Mouse (Mus musculus): ENCODE data around the gene Klhl23. TPM values are rescaled to one million over a fixed set of nuclear protein-coding genes. Genes with fewer than 3 reads are reported as not detected.
"Not testable (repeated sequence)": the region's sequence is repeated elsewhere in the genome, so short reads cannot be mapped to it uniquely, and the experiment has no call there.

Gene Klhl23
- 24.8 and 30.8 TPM in 2 replicates for polyA plus RNA-seq (2016; fragmentation: Nextera tagmentation; extraction: Ambion mirVana)

DNA sequence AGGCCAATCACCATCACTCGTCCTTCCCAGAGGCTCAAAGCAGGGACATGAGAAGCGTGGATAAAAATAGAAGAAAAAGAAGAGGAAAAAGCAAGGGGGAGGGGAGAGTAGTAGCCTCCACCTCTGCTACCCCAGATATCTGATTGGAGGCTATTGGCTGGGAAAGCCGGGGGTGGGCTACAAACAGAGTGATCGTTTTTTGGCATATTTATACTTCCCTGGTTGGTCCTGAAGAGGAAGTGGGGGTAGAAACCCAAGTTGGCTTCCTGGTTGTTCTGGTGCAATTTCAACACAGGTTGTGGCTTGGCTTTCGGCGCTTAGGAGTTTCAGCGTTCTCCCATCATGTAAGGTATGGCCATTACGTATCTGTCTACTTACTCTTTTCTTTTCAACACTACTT, at the start of gene Klhl23:
Gene Klhl23 (plus strand): TSS at position 234 of the 400 bp plus-strand sequence.
- Histone ChIP-seq H3K27me3 (ENCODE audit: low read depth, poor library complexity, severe bottlenecking) (no peaks in the 10 kb centered on the region), H3K4me3 (peak within 1 kb of the TSS; percentile 87), H3K4me1 (peaks cover 13% of the 10 kb centered on the region), H3K36me3 (peaks cover 21% of the 10 kb centered on the region), H3K9me3 (replicated peaks) (no peaks in the 10 kb centered on the region), H3K27ac (peak within 1 kb of the TSS; percentile 96)
- DNase-seq (ENCODE audit: low spot score): peak; percentile 42
- WGBS: 23% methylated on average over 8 of the region's 8 CpGs

DNA sequence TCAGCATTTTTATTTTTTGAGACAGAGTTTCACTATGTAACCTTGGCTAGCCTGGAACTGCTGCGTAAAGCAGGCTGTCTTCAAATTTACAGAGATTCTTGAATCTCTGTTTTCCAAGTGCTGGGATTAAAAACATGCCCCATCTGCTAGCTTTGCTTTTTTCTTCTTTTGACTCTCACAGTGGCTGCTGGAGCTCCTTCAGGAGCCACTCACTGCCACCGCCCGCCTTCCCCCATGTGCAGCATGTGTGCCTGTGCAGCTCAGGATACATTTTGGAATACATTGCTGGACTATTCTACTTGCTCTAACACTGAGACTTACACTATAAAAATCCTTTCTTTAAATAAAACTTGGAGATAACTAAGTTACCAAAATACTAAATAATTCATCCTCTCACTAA, 48.4 kb upstream of the Klhl23 start:
- no peak for DNase-seq (ENCODE audit: low spot score)
- Histone ChIP-seq H3K9me3 (replicated peaks) (no peaks in the 10 kb centered on the region), H3K4me3 (no peak overlapping the region), H3K27ac (no peak overlapping the region), H3K27me3 (ENCODE audit: low read depth, poor library complexity, severe bottlenecking) (no peaks in the 10 kb centered on the region), H3K4me1 (no peaks in the 10 kb centered on the region), H3K36me3 (peaks cover 3% of the 10 kb centered on the region; the same call in 1 of the 2 replicates)
- 95% methylated on average over 3 of the region's 3 CpGs for WGBS

DNA sequence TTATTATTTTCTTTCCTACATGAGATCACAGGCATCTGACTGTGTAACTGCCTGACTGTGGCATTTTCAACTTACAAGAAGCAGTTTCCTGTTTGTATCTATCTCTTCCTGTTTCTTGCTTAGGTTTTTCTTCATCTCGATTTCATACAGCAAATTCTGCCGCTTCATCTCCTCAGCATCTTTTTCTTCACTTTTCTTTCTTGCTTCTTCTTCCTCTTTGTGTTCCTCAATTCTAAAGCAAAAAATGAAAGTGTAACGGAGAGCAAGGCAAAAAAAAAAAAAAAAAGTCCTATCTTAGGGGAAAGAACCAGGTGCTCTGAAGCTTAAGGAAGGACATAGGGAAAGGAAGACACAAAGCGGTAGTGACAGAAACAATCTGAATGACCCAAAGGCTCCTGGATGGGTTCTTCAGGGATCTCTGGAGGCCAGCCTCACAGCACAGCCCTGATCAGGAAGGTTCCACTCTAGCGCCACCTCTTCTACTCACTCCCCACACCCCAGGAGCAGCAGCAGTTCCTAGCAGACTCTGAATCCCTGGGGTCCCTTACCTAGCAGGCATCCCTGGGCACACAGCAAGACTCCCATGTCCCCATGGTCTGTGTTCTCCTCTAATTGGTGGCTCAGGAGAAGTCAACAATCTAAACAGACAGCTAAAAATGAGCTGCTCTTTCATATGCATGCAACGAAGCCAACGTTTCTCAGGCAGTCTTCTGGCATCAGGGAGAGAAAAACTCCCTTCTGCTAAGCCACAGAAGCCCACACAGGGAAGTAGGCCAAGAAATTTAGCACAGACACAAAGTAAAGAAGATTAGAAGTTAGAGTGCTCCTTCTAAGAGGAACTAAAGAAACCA, 43.5 kb upstream of the Klhl23 start:
- H3K4me1 ChIP-seq: no peaks in the 10 kb centered on the region
- H3K36me3 ChIP-seq: peaks cover 7% of the 10 kb centered on the region; the same call in 1 of the 2 replicates
- 73% methylated on average over 7 of the region's 7 CpGs for WGBS
- H3K27me3 ChIP-seq (ENCODE audit: low read depth, poor library complexity, severe bottlenecking): no peaks in the 10 kb centered on the region
- DNase-seq (ENCODE audit: low spot score): no peak
- no peak overlapping the region for H3K27ac ChIP-seq
- H3K9me3 ChIP-seq (replicated peaks): no peaks in the 10 kb centered on the region
- no peak overlapping the region for H3K4me3 ChIP-seq

DNA sequence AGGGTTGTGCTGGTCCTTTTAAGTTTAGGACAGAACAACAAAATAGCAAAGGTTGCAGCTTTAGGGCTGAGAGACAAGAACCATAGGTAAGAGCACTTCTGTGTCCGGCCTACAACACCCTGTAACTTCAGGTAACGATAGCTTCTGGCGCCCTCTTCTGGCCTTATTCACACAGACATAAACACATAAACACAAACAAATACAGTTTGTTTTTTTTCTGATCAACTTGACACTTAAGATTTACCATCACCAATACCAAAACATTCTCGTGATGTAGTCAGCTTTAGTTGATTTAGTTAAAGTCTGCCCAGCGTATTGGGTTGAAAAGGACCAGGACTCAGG, 42.9 kb upstream of the Klhl23 start:
- Histone ChIP-seq H3K27me3 (ENCODE audit: low read depth, poor library complexity, severe bottlenecking) (no peaks in the 10 kb centered on the region), H3K4me3 (no peak overlapping the region), H3K27ac (no peak overlapping the region), H3K36me3 (peaks cover 7% of the 10 kb centered on the region; the same call in 1 of the 2 replicates), H3K4me1 (no peaks in the 10 kb centered on the region), H3K9me3 (replicated peaks) (no peaks in the 10 kb centered on the region)
- DNase-seq (ENCODE audit: low spot score): no peak
- 50% methylated on average over 5 of the region's 5 CpGs for WGBS

DNA sequence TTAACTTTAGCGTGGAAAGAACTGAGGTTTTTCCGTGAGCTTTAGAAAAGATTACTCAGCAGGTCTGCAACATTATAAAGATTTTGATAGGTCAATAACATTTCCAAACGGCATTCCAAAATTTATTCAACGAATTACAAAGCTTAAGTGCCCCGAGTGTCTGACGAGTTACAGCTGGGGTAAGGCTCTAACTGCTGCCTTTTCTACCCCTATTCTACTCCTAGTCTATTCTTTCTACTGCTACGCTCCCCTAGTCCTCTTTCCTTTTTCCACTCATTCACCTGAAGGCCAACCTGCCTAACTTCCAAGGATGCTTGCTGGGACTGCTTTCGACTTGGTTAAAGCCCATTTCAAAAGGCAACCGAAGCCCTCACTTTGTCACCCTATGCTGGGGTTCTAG, 32.8 kb upstream of the Klhl23 start:
- Histone ChIP-seq H3K9me3 (replicated peaks) (no peaks in the 10 kb centered on the region), H3K4me3 (peak overlapping the region; percentile 67), H3K27me3 (ENCODE audit: low read depth, poor library complexity, severe bottlenecking) (no peaks in the 10 kb centered on the region), H3K36me3 (peaks cover 16% of the 10 kb centered on the region), H3K27ac (peak overlapping the region; percentile 83), H3K4me1 (peaks cover 10% of the 10 kb centered on the region)
- WGBS: 34% methylated on average over 9 of the region's 9 CpGs
- DNase-seq (ENCODE audit: low spot score): no peak

DNA sequence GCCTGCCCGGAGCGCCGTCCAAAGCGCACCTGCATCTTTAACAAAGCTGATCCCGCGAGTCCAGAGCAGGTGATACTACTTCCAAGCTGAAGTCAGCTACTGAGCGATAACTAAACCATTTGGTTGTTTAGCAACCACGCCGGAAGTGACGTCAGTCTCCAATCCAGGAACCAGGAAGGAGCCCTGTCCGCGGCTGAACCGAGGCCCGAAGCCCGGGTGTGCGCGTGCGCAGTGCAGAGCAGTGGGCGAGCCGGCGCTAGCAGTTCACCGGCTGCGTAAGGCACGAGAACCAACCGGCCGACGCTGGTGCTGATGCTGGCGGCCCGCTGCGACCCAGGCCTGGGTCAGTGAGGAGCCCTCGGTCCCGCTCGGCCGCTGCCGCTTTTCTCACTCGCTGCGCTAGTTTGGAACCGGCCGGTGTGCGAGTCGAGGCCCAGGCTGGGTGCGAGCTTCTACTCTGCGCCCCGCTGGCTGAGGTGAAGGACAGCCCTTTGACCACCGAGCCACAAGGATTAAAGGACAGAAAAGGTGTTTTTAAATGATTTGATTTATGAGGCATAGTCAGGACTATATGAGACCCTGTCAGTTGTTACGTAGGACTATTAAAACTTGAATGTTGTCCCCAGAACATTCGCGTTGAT, 32.2 kb upstream of the Klhl23 start, which contains the start of the genes Ccdc173 and Phospho2:
Gene Ccdc173 (minus strand): TSS at position 147 of the 641 bp plus-strand sequence.
Gene Phospho2 (plus strand): TSS at position 195 of the 641 bp plus-strand sequence.
- H3K27ac ChIP-seq: peak within 1 kb of the TSS; percentile 83
- WGBS: 1% methylated on average over 48 of the region's 48 CpGs
- H3K9me3 ChIP-seq (replicated peaks): no peaks in the 10 kb centered on the region
- peaks cover 20% of the 10 kb centered on the region for H3K36me3 ChIP-seq
- peak; percentile 100 for DNase-seq (ENCODE audit: low spot score)
- H3K4me3 ChIP-seq: peak within 1 kb of the TSS; percentile 67
- no peaks in the 10 kb centered on the region for H3K27me3 ChIP-seq (ENCODE audit: low read depth, poor library complexity, severe bottlenecking)
- peaks cover 10% of the 10 kb centered on the region for H3K4me1 ChIP-seq

DNA sequence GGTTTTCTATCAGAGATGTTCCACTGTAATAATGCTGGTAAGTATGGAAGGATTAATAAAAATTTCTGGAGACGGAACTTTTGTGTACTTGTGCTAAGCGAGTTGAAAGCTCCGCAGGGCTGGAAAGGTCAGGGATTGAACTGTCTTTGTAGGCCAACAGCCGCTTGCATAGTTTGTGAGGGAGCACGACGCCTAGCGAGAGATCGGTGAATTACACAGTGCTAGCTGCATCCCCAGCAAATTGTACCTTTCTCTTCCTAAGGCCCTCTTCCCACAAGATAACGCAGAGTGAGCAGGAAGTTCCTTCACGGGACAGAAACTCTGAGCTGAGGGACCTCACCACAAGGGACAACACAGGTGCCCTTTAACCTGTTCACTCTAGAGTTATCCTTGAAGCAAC, 31.5 kb upstream of the Klhl23 start:
- Histone ChIP-seq H3K36me3 (peaks cover 27% of the 10 kb centered on the region), H3K27me3 (ENCODE audit: low read depth, poor library complexity, severe bottlenecking) (no peaks in the 10 kb centered on the region), H3K4me1 (peaks cover 10% of the 10 kb centered on the region), H3K27ac (peak overlapping the region; percentile 83; the same call in 1 of the 2 replicates), H3K9me3 (replicated peaks) (no peaks in the 10 kb centered on the region), H3K4me3 (peak overlapping the region; percentile 67)
- DNase-seq (ENCODE audit: low spot score): peak; percentile 88
- WGBS: 2% methylated on average over 10 of the region's 10 CpGs

DNA sequence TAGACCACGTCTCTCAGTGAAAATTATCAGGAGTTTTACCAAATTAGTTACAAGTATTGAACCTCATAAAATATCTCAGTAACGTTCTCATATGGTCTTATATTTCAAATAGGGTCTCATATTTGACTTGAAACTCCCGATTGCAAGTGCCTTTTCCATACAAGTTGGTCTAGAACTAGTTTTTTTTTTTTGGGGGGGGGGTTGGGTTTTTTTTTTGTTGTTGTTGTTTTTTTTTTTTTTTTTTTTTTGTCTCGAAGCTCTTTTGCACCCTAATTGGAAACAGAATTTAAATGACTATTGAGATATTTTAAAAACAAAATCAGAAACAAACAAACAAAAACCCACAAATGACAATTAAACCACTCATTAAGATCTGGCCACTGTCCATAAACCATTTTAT, 31.0 kb upstream of the Klhl23 start:
- Histone ChIP-seq H3K9me3 (replicated peaks) (no peaks in the 10 kb centered on the region), H3K27me3 (ENCODE audit: low read depth, poor library complexity, severe bottlenecking) (no peaks in the 10 kb centered on the region), H3K4me3 (peak overlapping the region; percentile 67; the same call in 1 of the 2 replicates), H3K4me1 (peaks cover 10% of the 10 kb centered on the region), H3K36me3 (peaks cover 31% of the 10 kb centered on the region), H3K27ac (no peak overlapping the region)
- WGBS: 81% methylated on average over 4 of the region's 4 CpGs
- no peak for DNase-seq (ENCODE audit: low spot score)

DNA sequence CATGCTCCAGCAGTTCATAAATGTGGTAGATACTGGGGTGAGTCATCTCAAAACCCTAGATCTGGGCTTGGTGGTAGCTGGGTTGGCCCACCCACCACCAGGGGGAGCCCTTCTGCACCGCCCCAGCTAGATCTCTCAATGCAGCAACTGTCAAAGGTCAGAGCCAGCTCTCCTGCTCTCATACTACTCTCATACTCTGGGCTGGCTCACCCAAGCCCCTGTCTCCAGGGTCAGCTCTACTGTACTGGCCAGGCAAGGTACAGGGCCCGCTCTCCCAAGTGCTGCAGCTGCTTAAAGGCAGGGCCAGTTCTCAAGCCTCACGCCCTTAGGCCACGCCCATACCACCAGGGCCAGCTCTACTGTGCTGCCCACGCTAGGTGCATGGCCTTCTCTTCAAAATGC, 18.8 kb upstream of the Klhl23 start:
- peak; percentile 76 for DNase-seq (ENCODE audit: low spot score)
- Histone ChIP-seq H3K27ac (no peak overlapping the region), H3K4me3 (no peak overlapping the region), H3K9me3 (replicated peaks) (no peaks in the 10 kb centered on the region), H3K4me1 (peaks cover 5% of the 10 kb centered on the region), H3K36me3 (peaks cover 1% of the 10 kb centered on the region; the same call in 1 of the 2 replicates), H3K27me3 (ENCODE audit: low read depth, poor library complexity, severe bottlenecking) (no peaks in the 10 kb centered on the region)
- WGBS: 52% methylated on average over 5 of the region's 5 CpGs

DNA sequence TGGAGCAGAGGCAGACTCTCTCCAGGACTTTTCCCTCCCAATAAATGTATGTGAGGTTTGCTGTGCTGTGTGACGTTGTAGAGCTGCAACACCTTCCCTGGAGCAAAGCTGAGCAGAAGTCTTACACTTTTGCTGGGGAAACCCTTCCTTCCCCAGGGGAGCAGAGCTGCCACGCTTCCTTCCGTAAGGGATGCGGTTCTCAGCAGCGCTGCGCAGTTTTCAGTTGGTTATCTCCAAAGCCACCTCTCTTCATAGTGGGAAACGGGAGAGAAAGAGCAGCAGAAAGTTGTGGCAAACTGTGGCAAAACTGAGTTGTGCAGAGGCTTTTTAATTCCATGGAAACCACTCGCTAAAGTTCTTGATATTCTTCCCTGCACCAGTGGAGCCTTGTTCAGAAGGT, 18.0 kb upstream of the Klhl23 start:
- H3K9me3 ChIP-seq (replicated peaks): no peaks in the 10 kb centered on the region
- 69% methylated on average over 8 of the region's 8 CpGs for WGBS
- no peaks in the 10 kb centered on the region for H3K27me3 ChIP-seq (ENCODE audit: low read depth, poor library complexity, severe bottlenecking)
- peaks cover 5% of the 10 kb centered on the region for H3K4me1 ChIP-seq
- no peaks in the 10 kb centered on the region for H3K36me3 ChIP-seq
- H3K27ac ChIP-seq: no peak overlapping the region
- no peak overlapping the region for H3K4me3 ChIP-seq
- no peak for DNase-seq (ENCODE audit: low spot score)

DNA sequence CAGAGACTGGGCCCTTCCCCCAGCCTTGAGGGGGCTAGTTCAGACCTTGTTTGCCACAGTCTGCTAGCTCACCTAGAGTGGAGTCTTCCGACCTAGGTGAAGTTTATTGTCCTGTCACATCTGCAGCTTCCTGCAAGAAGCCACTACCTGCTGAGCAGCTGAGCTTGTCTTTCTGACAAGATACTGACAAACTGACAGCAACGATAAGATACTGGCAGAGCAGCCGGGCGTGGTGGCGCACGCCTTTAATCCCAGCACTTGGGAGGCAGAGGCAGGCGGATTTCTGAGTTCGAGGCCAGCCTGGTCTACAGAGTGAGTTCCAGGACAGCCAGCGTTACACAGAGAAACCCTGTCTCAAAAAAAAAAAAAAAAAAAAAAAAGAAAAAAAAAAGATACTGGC, 17.1 kb upstream of the Klhl23 start:
- H3K4me3 ChIP-seq; H3K9me3 ChIP-seq (replicated peaks); H3K36me3 ChIP-seq; DNase-seq (ENCODE audit: low spot score); H3K27ac ChIP-seq; H3K27me3 ChIP-seq (ENCODE audit: low read depth, poor library complexity, severe bottlenecking); H3K4me1 ChIP-seq: not testable (repeated sequence)
- 91% methylated on average over 9 of the region's 9 CpGs for WGBS

DNA sequence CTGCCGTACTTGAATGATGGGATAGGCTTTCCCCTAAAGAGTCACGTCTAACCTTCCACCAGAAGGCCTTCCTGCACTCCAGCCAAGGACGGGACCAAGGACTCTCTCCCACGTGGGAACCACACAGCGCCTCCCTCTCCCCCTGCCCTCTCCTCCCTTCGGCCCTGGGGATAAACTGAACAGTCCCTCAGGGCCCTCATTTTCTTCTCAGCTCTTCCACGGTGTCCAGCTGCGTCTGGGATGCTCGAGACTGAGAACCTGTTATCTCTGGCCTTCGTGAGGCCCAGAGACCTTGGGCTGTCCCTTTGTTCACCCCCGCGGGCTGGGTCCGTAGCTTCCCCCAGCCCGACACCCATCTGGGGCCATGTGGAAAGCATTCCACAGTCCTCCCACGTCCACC, 11.6 kb upstream of the Klhl23 start:
- Histone ChIP-seq H3K36me3 (no peaks in the 10 kb centered on the region), H3K4me3 (no peak overlapping the region), H3K27me3 (ENCODE audit: low read depth, poor library complexity, severe bottlenecking) (no peaks in the 10 kb centered on the region), H3K9me3 (replicated peaks) (no peaks in the 10 kb centered on the region), H3K27ac (no peak overlapping the region), H3K4me1 (no peaks in the 10 kb centered on the region)
- DNase-seq (ENCODE audit: low spot score): no peak
- 74% methylated on average over 15 of the region's 15 CpGs for WGBS

DNA sequence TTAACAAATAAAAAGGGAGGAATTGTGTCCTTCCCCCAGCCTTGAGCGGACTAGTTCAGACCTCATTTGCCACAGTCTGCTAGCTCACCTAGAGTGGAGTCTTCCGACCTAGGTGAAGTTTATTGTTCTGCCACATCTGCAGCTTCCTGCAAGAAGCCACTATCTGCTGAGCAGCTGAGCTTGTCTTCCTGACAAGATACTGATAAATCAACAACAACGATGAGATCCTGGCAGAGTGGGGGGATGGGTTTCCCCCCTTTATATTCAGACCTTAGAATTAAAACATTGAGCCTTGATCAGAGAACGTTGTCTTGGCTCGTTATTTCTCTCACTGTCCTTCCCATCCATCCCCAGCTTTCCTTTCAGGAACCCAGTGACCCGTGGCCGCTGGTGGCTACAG, 10.4 kb upstream of the Klhl23 start:
- not testable (repeated sequence) for H3K4me1 ChIP-seq; H3K9me3 ChIP-seq (replicated peaks); H3K4me3 ChIP-seq; H3K27me3 ChIP-seq (ENCODE audit: low read depth, poor library complexity, severe bottlenecking); H3K27ac ChIP-seq; H3K36me3 ChIP-seq; DNase-seq (ENCODE audit: low spot score)
- WGBS: 80% methylated on average over 7 of the region's 7 CpGs
